Mouse (Mus musculus): ENCODE data around the gene Med16.
"Not testable (repeated sequence)": the region's sequence is repeated elsewhere in the genome, so short reads cannot be mapped to it uniquely, and the experiment has no call there.

Gene Med16

GRCm38 (mm10) chr10:79884938-79885337, 23.8 kb downstream of the Med16 start:
- not testable (repeated sequence) for DNase-seq (ENCODE audit: low read depth, low spot score)

- DNase-seq (ENCODE audit: low read depth, low spot score), result no peak
Measured at GRCm38 (mm10) chr10:79884446-79884845, 24.3 kb downstream of the Med16 start.

GRCm38 (mm10) chr10:79883297-79884084, 25.2 kb downstream of the Med16 start:
- DNase-seq (ENCODE audit: low read depth, low spot score), result peak; percentile 88

GRCm38 (mm10) chr10:79881981-79882380, 26.7 kb downstream of the Med16 start:
- no peak for DNase-seq (ENCODE audit: low read depth, low spot score)

GRCm38 (mm10) chr10:79880721-79881120, 28.0 kb downstream of the Med16 start:
- DNase-seq (ENCODE audit: low read depth, low spot score), result no peak

GRCm38 (mm10) chr10:79879527-79879926, 29.2 kb downstream of the Med16 start:
- no peak for DNase-seq (ENCODE audit: low read depth, low spot score)

GRCm38 (mm10) chr10:79877757-79878156, 31.0 kb downstream of the Med16 start:
- DNase-seq (ENCODE audit: low read depth, low spot score), result peak; percentile 37

- DNase-seq (ENCODE audit: low read depth, low spot score), result no peak
Measured at GRCm38 (mm10) chr10:79877174-79877573, 31.5 kb downstream of the Med16 start.

- peak; percentile 45 for DNase-seq (ENCODE audit: low read depth, low spot score)
Measured at GRCm38 (mm10) chr10:79874290-79874862, 34.3 kb downstream of the Med16 start, which contains the start of the genes Prtn3 and Plppr3. Prtn3 (plus strand) TSS chr10:79874476. Plppr3 (minus strand) TSS chr10:79874634.

GRCm38 (mm10) chr10:79873715-79874289, 34.9 kb downstream of the Med16 start:
- DNase-seq (ENCODE audit: low read depth, low spot score), result no peak

- DNase-seq (ENCODE audit: low read depth, low spot score), result no peak
Measured at GRCm38 (mm10) chr10:79873313-79873712, 35.4 kb downstream of the Med16 start.

GRCm38 (mm10) chr10:79872862-79873261, 35.9 kb downstream of the Med16 start:
- no peak for DNase-seq (ENCODE audit: low read depth, low spot score)

- DNase-seq (ENCODE audit: low read depth, low spot score), result no peak
Measured at GRCm38 (mm10) chr10:79871845-79872244, 36.9 kb downstream of the Med16 start.

GRCm38 (mm10) chr10:79866601-79867000, 42.1 kb downstream of the Med16 start:
- DNase-seq (ENCODE audit: low read depth, low spot score), result no peak

- DNase-seq (ENCODE audit: low read depth, low spot score), result peak; percentile 39
Measured at GRCm38 (mm10) chr10:79865801-79866295, 42.9 kb downstream of the Med16 start.

GRCm38 (mm10) chr10:79865189-79865601, 43.5 kb downstream of the Med16 start:
- peak; percentile 30 for DNase-seq (ENCODE audit: low read depth, low spot score)

GRCm38 (mm10) chr10:79864351-79865188, 44.2 kb downstream of the Med16 start:
- no peak for DNase-seq (ENCODE audit: low read depth, low spot score)

- DNase-seq (ENCODE audit: low read depth, low spot score), result no peak
Measured at GRCm38 (mm10) chr10:79862925-79863324, 45.8 kb downstream of the Med16 start.

GRCm38 (mm10) chr10:79862049-79862788, 46.5 kb downstream of the Med16 start:
- DNase-seq (ENCODE audit: low read depth, low spot score), result no peak

GRCm38 (mm10) chr10:79861230-79862048, 47.3 kb downstream of the Med16 start:
- DNase-seq (ENCODE audit: low read depth, low spot score), result no peak
